Mouse (Mus musculus) lung, postnatal 25 days (tissue): ENCODE measurements at regions not wholly inside any gene's neighbourhood (a gene's known extent, or its start where the extent isn't known, plus 50 kb on each side); places are given as distances from the start of the nearest gene placed in this dataset.

ENCODE experiments used
- DNase-seq: peaks from one replicate; pipeline ENCODE4 v3.0.0; 2022; ENCODE audit warnings: low spot score

GRCm38 (mm10) chr19:33043696-33044095, 286.4 kb downstream of the Pten start:
- DNase-seq, result no peak

GRCm38 (mm10) chr19:33048754-33049442, 291.6 kb downstream of the Pten start:
- no peak for DNase-seq

- DNase-seq, result no peak
These were observed 296.0 kb downstream of the Pten start for GRCm38 (mm10) chr19:33053199-33053867.

- no peak for DNase-seq
These were observed 299.1 kb downstream of the Pten start for GRCm38 (mm10) chr19:33056372-33056791.

GRCm38 (mm10) chr19:33061006-33061405, 303.7 kb downstream of the Pten start:
- no peak for DNase-seq

GRCm38 (mm10) chr19:33062165-33063058, 305.1 kb downstream of the Pten start:
- DNase-seq, result peak; percentile 24

- no peak for DNase-seq
These were observed 308.2 kb downstream of the Pten start for GRCm38 (mm10) chr19:33065274-33066200.

- no peak for DNase-seq
These were observed 311.2 kb downstream of the Pten start for GRCm38 (mm10) chr19:33068351-33068955.

GRCm38 (mm10) chr19:33069761-33070160, 312.5 kb downstream of the Pten start:
- no peak for DNase-seq

GRCm38 (mm10) chr19:33072299-33072698, 315.0 kb downstream of the Pten start:
- DNase-seq, result no peak

GRCm38 (mm10) chr19:33074907-33075306, 317.2 kb downstream of the Rnls start:
- no peak for DNase-seq

GRCm38 (mm10) chr19:33078681-33079360, 313.3 kb downstream of the Rnls start:
- DNase-seq, result no peak

GRCm38 (mm10) chr19:33079959-33080358, 312.1 kb downstream of the Rnls start:
- DNase-seq, result no peak

GRCm38 (mm10) chr19:33081493-33081892, 310.6 kb downstream of the Rnls start:
- no peak for DNase-seq

- DNase-seq, result no peak
These were observed 308.7 kb downstream of the Rnls start for GRCm38 (mm10) chr19:33083371-33083770.

- no peak for DNase-seq
These were observed 307.4 kb downstream of the Rnls start for GRCm38 (mm10) chr19:33084683-33085082.
